Mouse (Mus musculus) lung, postnatal 0 days (tissue): ENCODE results near the gene Tbc1d14.

Experiments
- CTCF ChIP-seq: IDR thresholded peaks from 2 replicates; pipeline ENCODE4 v1.5.1; 2016; ENCODE audit warnings: antibody characterized with exemption, mild to moderate bottlenecking
- EP300 ChIP-seq: IDR thresholded peaks from 2 replicates; pipeline ENCODE4 v1.6.1; 2016; ENCODE audit warnings: antibody characterized with exemption, mild to moderate bottlenecking, control low read depth

GRCm38 (mm10) chr5:36573354-36573753 lies 19.7 kb downstream of the Tbc1d14 start:
- no peak for TF ChIP-seq CTCF
- no peak for TF ChIP-seq EP300
